Mouse (Mus musculus): ENCODE results near the gene Hectd4.

DNA sequence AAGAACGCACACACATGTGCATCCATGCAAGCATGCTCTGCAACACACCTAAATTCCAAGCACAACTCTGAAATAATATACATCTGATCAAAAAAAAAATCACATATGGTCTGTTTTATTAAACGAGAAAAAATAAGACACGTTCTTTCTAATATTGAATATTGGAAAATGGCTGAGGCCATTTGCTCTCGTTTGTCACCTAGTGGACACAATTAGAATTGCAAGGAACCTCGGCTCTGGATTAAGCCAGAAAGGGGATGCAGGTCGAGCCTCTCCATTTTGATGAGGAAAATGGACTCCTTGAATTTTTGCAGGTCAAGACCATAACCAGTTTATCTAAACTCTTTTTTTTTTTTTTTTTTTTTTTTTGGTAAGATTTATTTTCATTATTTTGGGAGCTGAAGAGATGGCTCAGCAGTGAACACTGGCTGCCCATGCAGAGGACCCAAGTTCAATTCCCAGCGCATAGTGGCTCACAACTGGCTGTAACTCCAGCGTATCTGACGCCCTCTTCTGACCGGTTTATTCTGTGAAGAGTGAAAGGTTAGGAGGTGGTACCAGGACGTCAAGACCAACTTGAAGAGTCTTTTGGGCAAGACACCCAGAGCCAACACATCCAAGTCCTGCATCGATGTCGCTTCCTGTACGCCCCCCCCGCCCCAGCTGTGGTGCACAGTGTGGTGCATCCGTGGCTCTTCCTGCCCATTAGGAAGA, 172.8 kb downstream of the Hectd4 start:
- TF ChIP-seq CTCF (IDR thresholded peaks at IDR 0.05; ENCODE audit: extremely low read depth, insufficient read length, insufficient replicate concordance, low read depth, low read length) (no peak), POLR2A (IDR thresholded peaks at IDR 0.05; ENCODE audit: low read depth, low read length) (no peak)

Data from small intestine, adult 2 months (tissue).